Mouse (Mus musculus) olfactory bulb, adult 2 months (tissue): ENCODE data around the gene Cog1. TPM values are rescaled to one million over a fixed set of nuclear protein-coding genes. Genes with fewer than 3 reads are reported as not detected.

Experiments
- H3K27ac ChIP-seq: fragments of 200-500 bp; 2 replicates; pipeline ENCODE4 v1.5.1; 2012; ENCODE audit warnings: low read depth, low read length; ENCODE audit not compliant: insufficient read depth
- H3K4me1 ChIP-seq: fragments of 200-500 bp; 2 replicates; pipeline ENCODE4 v1.6.1; 2012; ENCODE audit warnings: low read length; ENCODE audit not compliant: control insufficient read depth, insufficient read depth
- H3K4me3 ChIP-seq: fragments of 200-500 bp; 2 replicates; pipeline ENCODE4 v1.5.1; 2012; ENCODE audit warnings: mild to moderate bottlenecking, low read depth, low read length, moderate library complexity; ENCODE audit not compliant: insufficient read depth
- CTCF ChIP-seq: fragments of 200-500 bp; IDR thresholded peaks from 2 replicates; pipeline ENCODE4 v1.5.1; 2012; ENCODE audit warnings: low read depth, mild to moderate bottlenecking, low read length, moderate library complexity; ENCODE audit not compliant: insufficient read depth
- POLR2A ChIP-seq: fragments of 200-500 bp; IDR thresholded peaks from 2 replicates; pipeline ENCODE4 v1.6.1; 2012; ENCODE audit warnings: mild to moderate bottlenecking, low read depth, low read length, moderate library complexity; ENCODE audit not compliant: insufficient read depth
- WGBS: fragments of 180-500 bp; shearing (Covaris S2); methylation state at CpG from one replicate; pipeline ENCODE4 v1.1.7; 2018; 5-methylcytosine and 5-hydroxymethylcytosine counted together
- polyA plus RNA-seq: library from polyadenylated mRNA; stranded (reverse); fragments of >200 nt; gene quantifications from 2 replicates; pipeline ENCODE4 v1.2.4, GENCODE M21; 2012; ENCODE audit warnings: low replicate concordance; ENCODE audit not compliant: missing spikeins, insufficient read depth, insufficient read length

Cog1 gene
- polyA plus RNA-seq, 1 experiment: not detected

GRCm38 (mm10) chr11:113699643-113700042 lies 50.7 kb downstream of the Cog1 start:
- TF ChIP-seq CTCF: no peak
- TF ChIP-seq POLR2A: no peak
- no peak overlapping the region for H3K27ac ChIP-seq
- no peak overlapping the region for H3K4me3 ChIP-seq
- H3K4me1 ChIP-seq: no peaks in the 10 kb centered on the region
- 85% methylated on average over 7 of the region's 7 CpGs for WGBS

GRCm38 (mm10) chr11:113703758-113704157 lies 54.8 kb downstream of the Cog1 start:
- 23% methylated on average over 5 of the region's 5 CpGs for WGBS
- Histone ChIP-seq H3K27ac (no peak overlapping the region), H3K4me3 (no peak overlapping the region), H3K4me1 (no peaks in the 10 kb centered on the region)
- TF ChIP-seq POLR2A (no peak), CTCF (peak; percentile 89)

- no peak overlapping the region for H3K27ac ChIP-seq
- no peak overlapping the region for H3K4me3 ChIP-seq
- peaks cover 10% of the 10 kb centered on the region; the same call in 1 of the 2 replicates for H3K4me1 ChIP-seq
- TF ChIP-seq CTCF: no peak
- no peak for TF ChIP-seq POLR2A
- WGBS: 95% methylated on average over 15 of the region's 15 CpGs
Observed at GRCm38 (mm10) chr11:113705966-113706652, 57.1 kb downstream of the Cog1 start.

- WGBS: 91% methylated on average over 19 of the region's 19 CpGs
Observed at GRCm38 (mm10) chr11:113708629-113709213, 59.8 kb downstream of the Cog1 start.

GRCm38 (mm10) chr11:113709272-113709671 lies 60.3 kb downstream of the Cog1 start:
- 79% methylated on average over 15 of the region's 15 CpGs for WGBS
- Histone ChIP-seq H3K27ac (no peak overlapping the region), H3K4me3 (no peak overlapping the region), H3K4me1 (peaks cover 14% of the 10 kb centered on the region)
- no peak for TF ChIP-seq CTCF

More at GRCm38 (mm10) chr11:113708629-113709213, 59.8 kb downstream of the Cog1 start:
- H3K4me3 ChIP-seq: no peak overlapping the region
- no peak overlapping the region for H3K27ac ChIP-seq
- peaks cover 10% of the 10 kb centered on the region; the same call in 1 of the 2 replicates for H3K4me1 ChIP-seq
- TF ChIP-seq CTCF (no peak), POLR2A (no peak)

- H3K4me1 ChIP-seq: peaks cover 16% of the 10 kb centered on the region
- peak within 1 kb of the TSS; percentile 49; the same call in 1 of the 2 replicates for H3K27ac ChIP-seq
- TF ChIP-seq POLR2A (no peak), CTCF (no peak)
- 44% methylated on average over 11 of the region's 11 CpGs for WGBS
- no peak within 1 kb of the TSS for H3K4me3 ChIP-seq
Observed at GRCm38 (mm10) chr11:113709731-113710256, 60.8 kb downstream of the Cog1 start, which contains the start of gene Cpsf4l. TSS of gene Cpsf4l (minus strand) at chr11:113710017.

GRCm38 (mm10) chr11:113710257-113710777 lies 61.3 kb downstream of the Cog1 start:
- H3K4me1 ChIP-seq: peaks cover 20% of the 10 kb centered on the region
- H3K27ac ChIP-seq: peak overlapping the region; percentile 49; the same call in 1 of the 2 replicates
- TF ChIP-seq CTCF (no peak), POLR2A (no peak)
- 46% methylated on average over 10 of the region's 10 CpGs for WGBS
- no peak overlapping the region for H3K4me3 ChIP-seq

- Histone ChIP-seq H3K27ac (no peak overlapping the region), H3K4me3 (no peak overlapping the region), H3K4me1 (peaks cover 20% of the 10 kb centered on the region)
- 95% methylated on average over 1 of the region's 1 CpGs for WGBS
- no peak for TF ChIP-seq POLR2A
Observed at GRCm38 (mm10) chr11:113711061-113711460, 62.1 kb downstream of the Cog1 start.

- WGBS: 94% methylated on average over 7 of the region's 7 CpGs
- H3K27ac ChIP-seq: no peak overlapping the region
- H3K4me3 ChIP-seq: no peak overlapping the region
- TF ChIP-seq POLR2A (no peak), CTCF (no peak)
- peaks cover 17% of the 10 kb centered on the region for H3K4me1 ChIP-seq
Observed at GRCm38 (mm10) chr11:113715078-113715674, 66.2 kb downstream of the Cog1 start.
